Mouse (Mus musculus): ENCODE results near the gene Lrpap1. TPM values are rescaled to one million over a fixed set of nuclear protein-coding genes. Genes with fewer than 3 reads are reported as not detected.

Gene Lrpap1
- polyA plus RNA-seq, 1 experiment from 2014 or later = 160 TPM

DNA sequence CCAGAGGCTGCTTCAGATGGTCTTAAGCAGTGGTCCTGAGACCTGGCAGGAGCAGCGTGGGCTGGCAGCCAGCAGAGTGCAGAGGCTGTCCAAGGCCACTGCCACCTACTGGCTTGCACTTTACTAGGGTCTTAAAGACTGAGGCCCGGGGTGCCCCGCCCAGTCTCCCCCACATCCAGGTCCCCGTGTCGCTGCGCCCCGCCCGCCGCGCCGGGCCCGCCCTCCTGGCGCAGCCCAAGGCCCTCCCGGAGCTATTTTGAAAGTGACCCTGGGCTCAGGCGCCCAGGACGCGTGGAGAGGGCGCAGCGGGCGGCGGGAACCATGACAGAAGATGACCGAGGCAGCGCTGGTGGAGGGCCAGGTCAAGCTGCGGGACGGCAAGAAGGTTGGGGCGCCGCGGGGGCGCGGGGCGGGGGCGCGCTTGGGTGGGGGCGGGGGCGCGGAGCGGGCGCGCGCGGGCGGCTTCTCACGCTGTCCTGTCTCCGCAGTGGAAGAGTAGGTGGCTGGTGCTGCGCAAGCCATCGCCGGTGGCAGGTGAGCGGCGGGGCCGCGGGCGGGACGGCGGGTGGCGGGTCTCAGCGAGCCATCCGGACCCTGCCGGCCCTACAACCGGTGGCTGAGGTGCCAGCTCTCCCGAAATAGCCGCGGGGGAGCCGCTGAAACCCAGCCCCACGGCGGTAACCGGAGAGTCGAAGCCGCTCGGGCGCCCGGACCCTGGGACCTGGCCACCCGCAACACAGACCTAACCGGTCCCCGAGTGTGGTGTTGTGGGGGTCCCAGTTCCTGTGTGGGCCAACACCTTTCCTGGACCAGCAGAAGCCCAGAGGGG, 48.7 kb downstream of the Lrpap1 start, which contains the start of gene Dok7:
TSS of gene Dok7 (plus strand) at position 163 of the 829 bp plus-strand sequence.
- Histone ChIP-seq H3K27ac (ENCODE audit: low read depth, low read length) (no peak within 1 kb of the TSS), H3K9ac (ENCODE audit: low read depth, low read length) (peak within 1 kb of the TSS; percentile 63), H3K4me3 (ENCODE audit: low read length) (peak within 1 kb of the TSS; percentile 57), H3K4me2 (replicated peaks; ENCODE audit: low read depth, low read length) (peak within 1 kb of the TSS; percentile 100), H3K27me3 (ENCODE audit: control insufficient read depth, insufficient read depth, low read length) (peaks cover 27% of the 10 kb centered on the region), H3K9me3 (ENCODE audit: control insufficient read depth, low read length) (no peaks in the 10 kb centered on the region), H3K4me1 (ENCODE audit: control insufficient read depth, insufficient read depth, low read length) (0 out of 2 replicates have a peak, but pooled peaks cover 4% of the 10 kb centered on the region), H3K36me3 (ENCODE audit: control insufficient read depth, insufficient read depth, low read length) (no peaks in the 10 kb centered on the region)
- peak; percentile 84 for ATAC-seq (ENCODE audit: low FRiP score, low TSS enrichment)
- WGBS = under 1% methylated on average over 71 of the region's 74 CpGs

- WGBS = 78% methylated on average over 12 of the region's 12 CpGs
These were observed 50.5 kb downstream of the Lrpap1 start for GRCm38 (mm10) chr5:35055076-35055475.

GRCm38 (mm10) chr5:35054628-35055027, 50.9 kb downstream of the Lrpap1 start:
- 89% methylated on average over 3 of the region's 3 CpGs for WGBS
- Histone ChIP-seq H3K4me1 (ENCODE audit: control insufficient read depth, insufficient read depth, low read length) (0 out of 2 replicates have a peak, but pooled peaks cover 4% of the 10 kb centered on the region), H3K27me3 (ENCODE audit: control insufficient read depth, insufficient read depth, low read length) (peaks cover 27% of the 10 kb centered on the region), H3K4me2 (replicated peaks; ENCODE audit: low read depth, low read length) (no peak overlapping the region), H3K9ac (ENCODE audit: low read depth, low read length) (no peak overlapping the region), H3K9me3 (ENCODE audit: control insufficient read depth, low read length) (no peaks in the 10 kb centered on the region), H3K4me3 (ENCODE audit: low read length) (no peak overlapping the region), H3K27ac (ENCODE audit: low read depth, low read length) (no peak overlapping the region), H3K36me3 (ENCODE audit: control insufficient read depth, insufficient read depth, low read length) (no peaks in the 10 kb centered on the region)
- ATAC-seq (ENCODE audit: low FRiP score, low TSS enrichment) = no peak

More at GRCm38 (mm10) chr5:35055076-35055475, 50.5 kb downstream of the Lrpap1 start:
- no peak overlapping the region for H3K4me3 ChIP-seq (ENCODE audit: low read length)
- no peak overlapping the region for H3K4me2 ChIP-seq (replicated peaks; ENCODE audit: low read depth, low read length)
- H3K36me3 ChIP-seq (ENCODE audit: control insufficient read depth, insufficient read depth, low read length) = no peaks in the 10 kb centered on the region
- H3K9me3 ChIP-seq (ENCODE audit: control insufficient read depth, low read length) = no peaks in the 10 kb centered on the region
- H3K27me3 ChIP-seq (ENCODE audit: control insufficient read depth, insufficient read depth, low read length) = peaks cover 27% of the 10 kb centered on the region
- 0 out of 2 replicates have a peak, but pooled peaks cover 4% of the 10 kb centered on the region for H3K4me1 ChIP-seq (ENCODE audit: control insufficient read depth, insufficient read depth, low read length)
- H3K27ac ChIP-seq (ENCODE audit: low read depth, low read length) = no peak overlapping the region
- H3K9ac ChIP-seq (ENCODE audit: low read depth, low read length) = no peak overlapping the region
- no peak for ATAC-seq (ENCODE audit: low FRiP score, low TSS enrichment)

GRCm38 (mm10) chr5:35050541-35050940, 55.0 kb downstream of the Lrpap1 start:
- Histone ChIP-seq H3K27ac (ENCODE audit: low read depth, low read length) (no peak overlapping the region), H3K4me2 (replicated peaks; ENCODE audit: low read depth, low read length) (no peak overlapping the region), H3K36me3 (ENCODE audit: control insufficient read depth, insufficient read depth, low read length) (no peaks in the 10 kb centered on the region), H3K9ac (ENCODE audit: low read depth, low read length) (no peak overlapping the region), H3K4me1 (ENCODE audit: control insufficient read depth, insufficient read depth, low read length) (no peaks in the 10 kb centered on the region), H3K9me3 (ENCODE audit: control insufficient read depth, low read length) (no peaks in the 10 kb centered on the region), H3K4me3 (ENCODE audit: low read length) (no peak overlapping the region), H3K27me3 (ENCODE audit: control insufficient read depth, insufficient read depth, low read length) (no peaks in the 10 kb centered on the region)
- no peak for ATAC-seq (ENCODE audit: low FRiP score, low TSS enrichment)
- 81% methylated on average over 5 of the region's 5 CpGs for WGBS

DNA sequence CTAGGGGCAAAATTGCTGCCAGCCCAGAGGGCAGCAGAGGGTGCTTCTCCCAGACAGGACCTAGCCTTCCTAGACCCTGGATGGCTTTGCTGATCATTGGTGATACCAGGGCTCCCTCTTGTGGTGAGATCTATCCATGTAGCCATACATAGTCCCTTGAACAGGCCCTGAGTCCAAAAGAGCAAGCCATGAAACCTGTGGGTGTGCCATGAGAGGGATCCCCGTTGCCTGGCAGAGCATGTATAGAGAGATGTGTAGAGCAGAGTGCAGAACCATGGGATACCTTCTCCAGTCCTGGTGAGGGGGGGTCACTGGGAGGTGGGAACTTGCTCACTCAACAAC, 62.5 kb downstream of the Lrpap1 start:
- Histone ChIP-seq H3K9me3 (ENCODE audit: control insufficient read depth, low read length) (no peaks in the 10 kb centered on the region), H3K4me3 (ENCODE audit: low read length) (no peak overlapping the region), H3K9ac (ENCODE audit: low read depth, low read length) (no peak overlapping the region), H3K36me3 (ENCODE audit: control insufficient read depth, insufficient read depth, low read length) (no peaks in the 10 kb centered on the region), H3K27ac (ENCODE audit: low read depth, low read length) (no peak overlapping the region), H3K27me3 (ENCODE audit: control insufficient read depth, insufficient read depth, low read length) (no peaks in the 10 kb centered on the region), H3K4me2 (replicated peaks; ENCODE audit: low read depth, low read length) (no peak overlapping the region), H3K4me1 (ENCODE audit: control insufficient read depth, insufficient read depth, low read length) (peaks cover 7% of the 10 kb centered on the region; the same call in 1 of the 2 replicates)
- WGBS = 28% methylated on average over 1 of the region's 1 CpGs
- ATAC-seq (ENCODE audit: low FRiP score, low TSS enrichment) = peak; percentile 78

DNA sequence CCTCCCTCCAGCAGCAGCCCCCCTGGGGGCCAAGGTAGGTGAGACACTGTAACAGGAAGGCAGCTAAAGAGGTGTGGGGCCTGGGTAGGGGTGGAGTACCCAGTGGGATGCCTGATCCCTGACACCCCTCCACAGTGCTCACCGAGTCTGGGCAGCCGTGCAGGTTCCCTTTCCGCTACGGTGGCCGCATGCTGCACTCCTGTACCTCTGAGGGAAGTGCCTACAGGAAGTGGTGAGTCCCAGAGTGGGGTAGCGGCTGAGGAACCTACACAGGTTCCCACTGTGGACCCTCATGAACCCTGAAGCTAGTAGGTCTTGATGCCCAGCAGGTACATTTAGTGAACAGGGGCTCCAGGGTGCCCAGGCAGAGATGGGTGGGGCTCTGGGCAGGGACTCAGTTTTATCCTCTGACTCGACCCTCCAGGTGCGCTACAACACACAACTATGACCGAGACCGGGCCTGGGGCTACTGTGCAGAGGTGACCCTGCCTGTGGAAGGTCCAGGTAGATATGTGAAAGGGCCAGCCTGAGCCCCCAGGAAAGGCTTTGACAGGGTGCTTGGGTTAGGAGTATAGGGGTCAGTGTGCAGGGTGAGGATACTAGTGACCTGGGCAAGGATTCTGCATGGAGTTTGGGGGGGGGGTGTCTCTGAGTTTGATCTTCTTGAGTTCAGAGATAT, 63.0 kb downstream of the Lrpap1 start:
- H3K4me1 ChIP-seq (ENCODE audit: control insufficient read depth, insufficient read depth, low read length) = peaks cover 7% of the 10 kb centered on the region; the same call in 1 of the 2 replicates
- 62% methylated on average over 10 of the region's 10 CpGs for WGBS
- H3K4me3 ChIP-seq (ENCODE audit: low read length) = no peak overlapping the region
- H3K9ac ChIP-seq (ENCODE audit: low read depth, low read length) = no peak overlapping the region
- no peaks in the 10 kb centered on the region for H3K9me3 ChIP-seq (ENCODE audit: control insufficient read depth, low read length)
- H3K27ac ChIP-seq (ENCODE audit: low read depth, low read length) = no peak overlapping the region
- no peaks in the 10 kb centered on the region for H3K27me3 ChIP-seq (ENCODE audit: control insufficient read depth, insufficient read depth, low read length)
- H3K4me2 ChIP-seq (replicated peaks; ENCODE audit: low read depth, low read length) = no peak overlapping the region
- H3K36me3 ChIP-seq (ENCODE audit: control insufficient read depth, insufficient read depth, low read length) = no peaks in the 10 kb centered on the region
- peak; percentile 1; the same call in 1 of the 2 replicates for ATAC-seq (ENCODE audit: low FRiP score, low TSS enrichment)

Other genes with a start within 250 kb of the Lrpap1 start
- gene Msantd1, start 197.8 kb downstream of the Lrpap1 start, polyA plus RNA-seq (2014; fragmentation: Nextera tagmentation; extraction: Ambion mirVana) = 0.84 and 1.0 TPM in 2 replicates
- 20.8 and 29.3 TPM in 2 replicates for gene Rgs12, start 156.3 kb downstream of the Lrpap1 start, polyA plus RNA-seq (2014; fragmentation: Nextera tagmentation; extraction: Ambion mirVana)
- 0.76 and 0.96 TPM in 2 replicates for gene Hgfac, start 64.3 kb downstream of the Lrpap1 start, polyA plus RNA-seq (2014; fragmentation: Nextera tagmentation; extraction: Ambion mirVana)
- 0.35 and 0.37 TPM in 2 replicates for gene Dok7, start 49.0 kb downstream of the Lrpap1 start, polyA plus RNA-seq (2014; fragmentation: Nextera tagmentation; extraction: Ambion mirVana)
- 0.47 and 0.58 TPM in 2 replicates for gene Adra2c, start 172.6 kb upstream of the Lrpap1 start, polyA plus RNA-seq (2014; fragmentation: Nextera tagmentation; extraction: Ambion mirVana)

Data from kidney, embryonic 14.5 days (tissue).